In genomic region chr6:57570170-57570974, GRCm38 (mm10) we compare ENCODE assay signal across 8 mouse cellular contexts. TPM values are rescaled to one million over a fixed set of nuclear protein-coding genes. Genes with fewer than 3 reads are reported as not detected.
DNase-seq lines count a peak whose midpoint lies in the region; ATAC-seq and TF ChIP-seq lines count a peak whose summit lies in the region.

No protein-coding gene starts in this region.

- no peak overlapping the region for H3K27ac ChIP-seq in forebrain, embryonic 13.5 days
- H3K27ac ChIP-seq in kidney, embryonic 14.5 days (ENCODE audit: low read depth, low read length) = no peak overlapping the region
- H3K27ac ChIP-seq in limb, embryonic 14.5 days (replicated peaks; ENCODE audit: low read depth, low read length) = no peak overlapping the region
- H3K27ac ChIP-seq in neural tube, embryonic 14.5 days (ENCODE audit: low read depth, low read length) = no peak overlapping the region

- no peak for TF ChIP-seq POLR2A in limb, embryonic 14.5 days (IDR thresholded peaks at IDR 0.05; ENCODE audit: borderline replicate concordance, extremely low read depth, insufficient read depth, insufficient read length)

- H3K4me3 ChIP-seq in forebrain, embryonic 13.5 days = no peak overlapping the region
- H3K4me3 ChIP-seq in kidney, embryonic 14.5 days (ENCODE audit: low read length) = no peak overlapping the region
- no peak overlapping the region for H3K4me3 ChIP-seq in limb, embryonic 14.5 days (replicated peaks; ENCODE audit: low read length)
- no peak overlapping the region for H3K4me3 ChIP-seq in neural tube, embryonic 14.5 days (ENCODE audit: low read depth, low read length)

- no peaks in the 10 kb centered on the region for H3K36me3 ChIP-seq in forebrain, embryonic 13.5 days (ENCODE audit: poor library complexity, severe bottlenecking)
- no peaks in the 10 kb centered on the region for H3K36me3 ChIP-seq in kidney, embryonic 14.5 days (ENCODE audit: control insufficient read depth, insufficient read depth, low read length)
- H3K36me3 ChIP-seq in limb, embryonic 14.5 days (ENCODE audit: control insufficient read depth, insufficient read depth, low read length) = no peaks in the 10 kb centered on the region
- no peaks in the 10 kb centered on the region for H3K36me3 ChIP-seq in neural tube, embryonic 14.5 days (ENCODE audit: control insufficient read depth, insufficient read depth, low read length)

- no peaks in the 10 kb centered on the region for H3K9me3 ChIP-seq in forebrain, embryonic 13.5 days (replicated peaks)
- H3K9me3 ChIP-seq in kidney, embryonic 14.5 days (ENCODE audit: control insufficient read depth, low read length) = no peaks in the 10 kb centered on the region
- H3K9me3 ChIP-seq in limb, embryonic 14.5 days (ENCODE audit: control insufficient read depth, low read length) = no peaks in the 10 kb centered on the region
- no peaks in the 10 kb centered on the region for H3K9me3 ChIP-seq in neural tube, embryonic 14.5 days (ENCODE audit: control insufficient read depth, low read length)

- no peak overlapping the region for H3K4me2 ChIP-seq in forebrain, embryonic 13.5 days
- no peak overlapping the region for H3K4me2 ChIP-seq in kidney, embryonic 14.5 days (replicated peaks; ENCODE audit: low read depth, low read length)
- H3K4me2 ChIP-seq in limb, embryonic 14.5 days (replicated peaks; ENCODE audit: low read depth, low read length, severe bottlenecking) = no peak overlapping the region
- H3K4me2 ChIP-seq in neural tube, embryonic 14.5 days (ENCODE audit: low read depth, low read length) = no peak overlapping the region

- no peak overlapping the region for H3K9ac ChIP-seq in forebrain, embryonic 13.5 days
- H3K9ac ChIP-seq in kidney, embryonic 14.5 days (ENCODE audit: low read depth, low read length) = no peak overlapping the region
- no peak overlapping the region for H3K9ac ChIP-seq in limb, embryonic 14.5 days (ENCODE audit: low read depth, low read length, severe bottlenecking)
- H3K9ac ChIP-seq in neural tube, embryonic 14.5 days (replicated peaks; ENCODE audit: low read depth, low read length) = no peak overlapping the region

- H3K4me1 ChIP-seq in forebrain, embryonic 13.5 days = no peaks in the 10 kb centered on the region
- no peaks in the 10 kb centered on the region for H3K4me1 ChIP-seq in kidney, embryonic 14.5 days (ENCODE audit: control insufficient read depth, insufficient read depth, low read length)
- no peaks in the 10 kb centered on the region for H3K4me1 ChIP-seq in limb, embryonic 14.5 days (ENCODE audit: control insufficient read depth, insufficient read depth, low read length)
- H3K4me1 ChIP-seq in neural tube, embryonic 14.5 days (ENCODE audit: control insufficient read depth, insufficient read depth, low read length) = no peaks in the 10 kb centered on the region

- no peaks in the 10 kb centered on the region for H3K27me3 ChIP-seq in forebrain, embryonic 13.5 days
- H3K27me3 ChIP-seq in kidney, embryonic 14.5 days (ENCODE audit: control insufficient read depth, insufficient read depth, low read length) = no peaks in the 10 kb centered on the region
- no peaks in the 10 kb centered on the region for H3K27me3 ChIP-seq in limb, embryonic 14.5 days (ENCODE audit: control insufficient read depth, insufficient read depth, low read length)
- H3K27me3 ChIP-seq in neural tube, embryonic 14.5 days (ENCODE audit: control insufficient read depth, insufficient read depth, low read length) = no peaks in the 10 kb centered on the region

- peak; percentile 70 for ATAC-seq in forebrain, embryonic 13.5 days
- 0 out of 2 replicates have a peak, but pooled peaks have one; percentile 55 for ATAC-seq in kidney, embryonic 14.5 days (ENCODE audit: low FRiP score, low TSS enrichment)
- no peak for ATAC-seq in limb, embryonic 14.5 days (ENCODE audit: low FRiP score, low read depth)
- ATAC-seq in neural tube, embryonic 14.5 days (ENCODE audit: low read depth) = peak; percentile 87; the same call in 1 of the 2 replicates

- peak; percentile 25 for DNase-seq in adrenal gland, adult 2 months
- DNase-seq in adrenal gland, postnatal 25 days = no peak
- peak; percentile 72 for DNase-seq in A20 (ENCODE audit: low read depth, low spot score)
- DNase-seq in c-Kit-positive CD71-positive TER-119-negative erythroid progenitor cells, embryonic 14.5 days (ENCODE audit: low read depth) = peak; percentile 54
- DNase-seq in limb, embryonic 14.5 days (ENCODE audit: low spot score) = peak; percentile 83

- 13% methylated on average over 6 of the region's 6 CpGs for WGBS in forebrain, embryonic 13.5 days
- 19% methylated on average over 6 of the region's 6 CpGs for WGBS in kidney, embryonic 14.5 days
- WGBS in limb, embryonic 14.5 days = 19% methylated on average over 6 of the region's 6 CpGs
- WGBS in neural tube, embryonic 14.5 days = 14% methylated on average over 6 of the region's 6 CpGs

RNA-seq across cellular contexts. Expression of gene Herc6, which starts 10.4 kb away (rescaled TPM):
- 10 to 100 TPM; 15.4 to 21.9 TPM for total RNA-seq in adrenal gland, adult 2 months (2021)
- polyA plus RNA-seq in adrenal gland, adult 2 months (2012; rRNA removed) = 23.6 and 24.8 TPM in 2 replicates
- 14.6 and 19.4 TPM in 2 replicates for total RNA-seq in adrenal gland, postnatal 25 days (2021)
- 2.6 and 3.6 TPM in 2 replicates for polyA plus RNA-seq in forebrain, embryonic 13.5 days (2015; fragmentation: Nextera tagmentation; extraction: Ambion mirVana)
- polyA plus RNA-seq in kidney, embryonic 14.5 days (2014; fragmentation: Nextera tagmentation; extraction: Ambion mirVana) = 3.0 and 3.4 TPM in 2 replicates
- polyA plus RNA-seq in limb, embryonic 14.5 days (2012; rRNA removed) = 1.7 and 3.4 TPM in 2 replicates
- polyA plus RNA-seq in limb, embryonic 14.5 days (2014; fragmentation: Nextera tagmentation; extraction: Ambion mirVana) = 1.4 and 2.2 TPM in 2 replicates
- 0.44 and 1.2 TPM in 2 replicates for polyA plus RNA-seq in neural tube, embryonic 14.5 days (2014; fragmentation: Nextera tagmentation; extraction: Ambion mirVana)

RNA-seq across cellular contexts. Expression of gene Ppm1k, which starts 35.1 kb away (rescaled TPM):
- 10 to 100 TPM; 28.1 to 58.6 TPM for total RNA-seq in adrenal gland, adult 2 months (2021)
- 1.3 TPM in 2 replicates for polyA plus RNA-seq in adrenal gland, adult 2 months (2012; rRNA removed)
- total RNA-seq in adrenal gland, postnatal 25 days (2021) = 40.9 and 59.4 TPM in 2 replicates
- 6.5 and 6.6 TPM in 2 replicates for polyA plus RNA-seq in forebrain, embryonic 13.5 days (2015; fragmentation: Nextera tagmentation; extraction: Ambion mirVana)
- 3.4 and 5.0 TPM in 2 replicates for polyA plus RNA-seq in kidney, embryonic 14.5 days (2014; fragmentation: Nextera tagmentation; extraction: Ambion mirVana)
- polyA plus RNA-seq in limb, embryonic 14.5 days (2012; rRNA removed) = 4.0 and 4.2 TPM in 2 replicates
- 3.4 and 4.7 TPM in 2 replicates for polyA plus RNA-seq in limb, embryonic 14.5 days (2014; fragmentation: Nextera tagmentation; extraction: Ambion mirVana)
- polyA plus RNA-seq in neural tube, embryonic 14.5 days (2014; fragmentation: Nextera tagmentation; extraction: Ambion mirVana) = 8.4 and 9.4 TPM in 2 replicates
